ENCODE assay signal across 23 mouse cellular contexts in the genomic region with DNA sequence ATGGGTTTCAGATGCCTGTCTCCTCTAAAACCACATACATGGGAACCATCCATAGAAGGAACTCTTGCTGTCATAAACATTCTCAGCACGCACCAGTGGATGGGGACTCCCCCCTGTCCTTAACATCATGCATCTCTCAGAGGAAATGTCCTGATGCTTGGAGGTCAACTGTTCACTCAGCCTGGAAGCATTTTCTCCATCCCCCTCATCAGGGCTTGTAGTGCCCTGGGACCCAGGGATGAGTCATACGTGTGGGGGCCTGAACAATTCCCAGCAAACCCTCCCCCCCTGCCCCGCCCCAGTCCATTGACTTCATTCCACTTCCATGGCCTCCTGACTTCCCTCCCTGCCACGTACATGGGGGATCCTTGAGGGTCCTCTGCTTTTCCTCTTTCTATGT.
DNase-seq lines count a peak whose midpoint lies in the region; ATAC-seq and TF ChIP-seq lines count a peak whose summit lies in the region.
"Had no signal": no experiment of that assay in that cellular context is flagged by ENCODE, and none has a peak within 500 bp of the region (broad histone marks: within the 10 kb centered on the region; RNA-seq: fewer than 3 reads in every experiment).

No protein-coding gene starts in this region.

- ATAC-seq in lung, postnatal 0 days = peak; percentile 63
- ATAC-seq in megakaryocyte progenitor cell, adult 5-6 weeks (replicated peaks; ENCODE audit: poor library complexity) = no peak
- ATAC-seq: CD4-positive, CD25-positive, alpha-beta regulatory T cell, adult 4 months; forebrain, embryonic 16.5 days; hindbrain, postnatal 0 days had no signal

- 61% methylated on average over 4 of the region's 4 CpGs for WGBS in lung, postnatal 0 days

- H3K9me3 ChIP-seq in lung, postnatal 0 days (ENCODE audit: low read length) = no peaks in the 10 kb centered on the region
- H3K9me3 ChIP-seq: embryonic facial prominence, embryonic 10.5 days; heart, embryonic 10.5 days; heart, embryonic 15.5 days; hindbrain, embryonic 13.5 days had no signal

- no peak for TF ChIP-seq POLR2A in embryonic fibroblast, embryonic 13.5 days (IDR thresholded peaks at IDR 0.05; ENCODE audit: low read depth, low read length)

- no peak overlapping the region for H3K27ac ChIP-seq in lung, postnatal 0 days (ENCODE audit: low read length)
- H3K27ac ChIP-seq in embryonic fibroblast, embryonic 13.5 days (ENCODE audit: insufficient read depth, low read length) = peak overlapping the region; percentile 7; the same call in 1 of the 2 replicates
- H3K27ac ChIP-seq: embryonic facial prominence, embryonic 10.5 days; heart, embryonic 10.5 days; heart, embryonic 15.5 days; hindbrain, embryonic 13.5 days; hindbrain, postnatal 0 days had no signal

- no peaks in the 10 kb centered on the region for H3K27me3 ChIP-seq in lung, postnatal 0 days (replicated peaks; ENCODE audit: insufficient read depth, low read length)
- H3K27me3 ChIP-seq: heart, embryonic 15.5 days; hindbrain, embryonic 13.5 days had no signal

- no peak overlapping the region for H3K9ac ChIP-seq in lung, postnatal 0 days (replicated peaks; ENCODE audit: low read depth)
- H3K9ac ChIP-seq: heart, embryonic 15.5 days; hindbrain, embryonic 13.5 days had no signal

- DNase-seq in lung, postnatal 0 days (ENCODE audit: low spot score) = peak; percentile 44
- DNase-seq in lung, postnatal 4 days = no peak
- DNase-seq in NIH3T3 (ENCODE audit: low read depth) = peak; percentile 74
- DNase-seq in frontal cortex, postnatal 14 days (ENCODE audit: low spot score in 2 of 2) = no peak
- DNase-seq: adrenal gland, adult 2 months; adrenal gland, postnatal 25 days; B cell, adult 2 months; cerebellum, adult 2 months; cerebellum, postnatal 10 days; gastrocnemius, postnatal 25 days; heart, adult 18-20 months; heart, postnatal 14 days had no signal

- H3K4me1 ChIP-seq in lung, postnatal 0 days (ENCODE audit: insufficient read depth, low read depth, low read length) = no peaks in the 10 kb centered on the region
- peaks cover 3% of the 10 kb centered on the region; the same call in 1 of the 2 replicates for H3K4me1 ChIP-seq in embryonic fibroblast, embryonic 13.5 days (ENCODE audit: control insufficient read depth, insufficient read depth, low read length)
- H3K4me1 ChIP-seq: embryonic facial prominence, embryonic 10.5 days had no signal

- peak; percentile 49; the same call in 1 of the 2 replicates for TF ChIP-seq EP300 in lung, postnatal 0 days (IDR thresholded peaks at IDR 0.05)

- TF ChIP-seq CTCF in lung, postnatal 0 days (IDR thresholded peaks at IDR 0.05) = no peak
- TF ChIP-seq CTCF in embryonic fibroblast, embryonic 13.5 days (IDR thresholded peaks at IDR 0.05; ENCODE audit: borderline replicate concordance, insufficient read depth, low read length) = no peak

- no peak overlapping the region for H3K4me2 ChIP-seq in lung, postnatal 0 days (replicated peaks; ENCODE audit: low read depth, low read length)
- H3K4me2 ChIP-seq: heart, embryonic 15.5 days; hindbrain, embryonic 13.5 days had no signal

- no peak overlapping the region for H3K4me3 ChIP-seq in lung, postnatal 0 days (ENCODE audit: low read depth, low read length)
- H3K4me3 ChIP-seq in embryonic fibroblast, embryonic 13.5 days (ENCODE audit: insufficient read depth, low read length) = no peak overlapping the region
- H3K4me3 ChIP-seq: embryonic facial prominence, embryonic 10.5 days; erythroblast, embryonic 14.5 days; heart, embryonic 10.5 days; heart, embryonic 15.5 days; hindbrain, embryonic 13.5 days had no signal

- H3K36me3 ChIP-seq in lung, postnatal 0 days (ENCODE audit: insufficient read depth, low read length) = no peaks in the 10 kb centered on the region
- H3K36me3 ChIP-seq: embryonic facial prominence, embryonic 10.5 days; G1E; heart, embryonic 10.5 days; heart, embryonic 15.5 days; hindbrain, embryonic 13.5 days had no signal

Comparison
In these comparisons a context has a peak if more than half of its experiments do, and no peak if none do; other contexts are left out.
1. DNase-seq: peak in lung, postnatal 0 days (single experiment) and NIH3T3 (single experiment); none in lung, postnatal 4 days (0 of 2) and frontal cortex, postnatal 14 days (0 of 2).